Mouse (Mus musculus) erythroblast, embryonic 14.5 days (primary cell): ENCODE measurements around the gene Dnah6.

Source experiments
- GATA1 ChIP-seq: IDR thresholded peaks from 2 replicates; pipeline ENCODE4 v1.6.1; 2012; ENCODE audit warnings: low read length, inconsistent platforms, mixed read lengths
- TAL1 ChIP-seq: IDR thresholded peaks from 3 replicates; pipeline ENCODE4 v1.6.1; 2012; ENCODE audit warnings: low read length, inconsistent platforms, mixed read lengths

GRCm38 (mm10) chr6:73120348-73120747, 101.1 kb downstream of the Dnah6 start:
- TF ChIP-seq GATA1 (no peak), TAL1 (no peak)
